Mouse (Mus musculus): ENCODE results near the gene Pemt.

Pemt gene

DNA sequence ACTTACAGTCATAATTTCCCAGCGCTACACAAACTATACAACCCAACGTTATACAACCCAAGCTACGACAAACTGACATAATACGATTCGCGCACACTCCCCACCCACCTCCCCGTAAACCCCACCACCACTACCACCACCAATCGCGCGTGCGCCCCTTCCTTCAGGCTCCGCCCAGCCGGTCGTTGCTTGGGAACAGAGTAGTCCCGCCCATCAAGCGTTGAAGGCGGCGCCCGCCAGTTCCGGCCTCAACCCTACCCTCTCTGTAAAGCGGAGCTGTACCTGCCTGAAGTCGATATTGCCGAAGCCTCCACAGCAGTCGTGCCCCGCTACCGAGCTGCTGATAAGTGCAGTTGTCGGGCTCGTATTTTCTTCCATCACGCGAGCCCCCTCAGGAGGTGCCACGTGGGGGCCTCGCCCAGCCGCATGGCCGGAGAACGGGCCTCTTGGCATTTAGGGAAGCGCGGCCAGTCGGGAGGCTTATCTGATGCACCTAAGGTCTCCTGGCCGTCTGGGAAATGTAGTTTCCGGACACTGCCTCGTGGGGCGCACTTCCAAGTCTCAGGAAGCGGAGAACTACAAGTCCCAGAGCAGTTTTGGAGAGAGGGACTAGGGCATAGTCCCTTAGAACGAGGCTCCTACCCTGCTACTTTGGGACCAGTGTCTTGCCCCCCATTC lies at the start of gene Pemt:
Gene Pemt, minus strand, starts transcription at position 432 of the 678 bp plus-strand sequence.
- DNase-seq (ENCODE audit: low read depth, low spot score): peak; percentile 98

DNA sequence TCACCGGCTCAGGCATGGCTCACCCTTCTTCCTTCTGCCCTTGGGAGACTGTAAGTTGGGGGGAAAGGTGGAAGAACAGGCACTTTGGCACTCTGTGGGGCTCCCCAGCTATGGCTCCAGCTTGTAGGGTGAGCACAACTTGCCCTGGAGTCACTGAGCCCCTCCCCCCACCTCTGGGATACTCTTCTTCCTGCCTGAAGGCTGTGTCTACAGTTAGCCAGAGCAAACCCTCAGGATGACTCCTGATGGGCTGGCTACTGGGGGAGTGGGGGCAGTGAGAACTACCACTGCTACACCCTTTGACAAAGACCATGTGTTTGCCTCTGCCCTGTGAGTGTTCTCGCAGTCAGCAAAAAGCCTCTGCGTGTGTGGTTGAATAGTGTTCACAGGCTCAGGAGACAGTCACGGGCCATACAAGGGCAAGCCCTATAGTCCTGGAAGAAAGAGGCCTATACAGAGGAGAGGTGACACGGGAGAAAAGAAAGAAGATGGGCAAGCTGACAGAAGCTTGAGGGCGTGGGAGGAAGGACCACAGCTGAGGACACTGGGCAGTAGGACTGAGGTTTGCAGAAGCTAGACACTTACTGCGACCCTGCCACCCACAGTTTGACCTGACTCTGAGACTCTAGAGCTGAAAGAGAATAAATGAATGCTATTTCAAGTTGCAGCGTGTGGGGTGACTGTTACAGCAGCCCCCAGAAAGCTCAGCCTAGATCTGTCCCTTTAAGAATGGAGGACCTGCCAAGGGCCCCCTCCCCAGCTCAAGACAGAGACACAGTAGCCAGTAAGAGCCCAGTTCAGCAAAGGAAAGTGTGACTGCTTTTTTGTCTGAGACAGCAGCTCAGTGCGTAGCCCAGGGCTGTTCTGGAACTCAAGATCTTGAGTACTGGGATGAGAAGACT lies 48.9 kb upstream of the Pemt start:
- DNase-seq (ENCODE audit: low read depth, low spot score): no peak

DNA sequence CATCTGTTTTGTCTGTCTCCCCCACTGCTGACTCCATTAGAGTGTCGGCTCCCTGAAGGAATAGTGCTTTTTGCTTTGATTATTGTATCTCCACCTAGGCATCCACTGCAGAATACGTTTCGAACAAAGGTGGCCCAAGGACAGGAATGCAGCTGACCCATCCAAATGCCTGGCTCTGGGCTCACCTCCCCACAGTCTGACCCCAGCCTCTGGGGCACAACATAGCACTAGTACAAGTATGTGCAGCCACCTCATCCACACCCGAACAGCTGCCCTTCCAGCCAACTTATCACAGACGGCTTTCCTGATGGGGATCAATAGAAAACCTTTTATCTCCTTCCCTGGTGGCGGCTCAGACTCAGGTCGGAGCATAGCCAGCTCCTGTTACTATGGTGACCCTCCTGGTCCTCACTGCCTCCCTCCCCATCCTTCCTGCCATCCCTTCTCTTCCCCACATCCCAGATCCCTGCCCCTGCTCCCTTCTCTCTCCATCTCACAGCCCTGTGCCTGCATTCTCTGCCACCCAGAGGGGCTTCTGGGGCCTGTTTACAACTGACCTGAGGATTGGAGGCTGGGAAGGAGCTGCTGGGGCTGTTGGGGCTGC lies 47.8 kb upstream of the Pemt start:
- no peak for DNase-seq (ENCODE audit: low read depth, low spot score)

DNA sequence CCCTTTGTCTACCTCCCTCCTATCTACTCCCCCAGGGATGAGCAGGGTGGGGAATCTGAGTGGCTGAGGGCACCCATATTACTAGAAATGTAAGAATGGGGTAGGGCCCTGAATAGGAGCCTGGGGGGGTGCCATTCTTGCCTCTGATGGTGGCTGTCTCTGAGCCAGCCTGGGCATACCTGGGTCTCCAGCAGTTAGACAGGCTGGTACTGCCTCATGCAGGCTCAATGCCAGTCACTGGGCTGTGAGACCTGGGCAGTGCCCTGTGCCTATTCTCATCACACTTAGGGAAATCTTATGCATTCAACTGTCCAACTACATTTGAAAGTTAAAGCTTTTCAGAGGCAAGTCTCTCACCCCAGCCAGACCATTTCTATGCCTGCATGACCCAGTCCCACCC lies 46.9 kb upstream of the Pemt start:
- no peak for DNase-seq (ENCODE audit: low read depth, low spot score)

DNA sequence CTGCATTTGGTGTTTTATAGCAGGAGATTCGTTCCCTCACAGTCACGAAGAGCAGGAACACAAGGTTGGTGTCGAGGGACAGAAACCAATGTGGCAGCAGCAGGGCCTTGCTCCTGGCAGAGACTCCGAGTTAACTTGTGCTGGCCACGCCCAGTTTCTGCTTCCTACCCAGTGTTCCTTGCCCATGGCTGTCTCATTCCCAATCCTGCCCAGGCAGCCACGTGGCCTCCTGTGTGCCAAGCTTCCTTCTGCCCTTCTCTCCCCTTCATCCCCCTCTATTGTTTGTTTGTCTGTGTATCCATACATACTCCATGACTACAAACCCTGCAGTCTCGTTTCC lies 45.1 kb upstream of the Pemt start:
- DNase-seq (ENCODE audit: low read depth, low spot score): no peak

DNA sequence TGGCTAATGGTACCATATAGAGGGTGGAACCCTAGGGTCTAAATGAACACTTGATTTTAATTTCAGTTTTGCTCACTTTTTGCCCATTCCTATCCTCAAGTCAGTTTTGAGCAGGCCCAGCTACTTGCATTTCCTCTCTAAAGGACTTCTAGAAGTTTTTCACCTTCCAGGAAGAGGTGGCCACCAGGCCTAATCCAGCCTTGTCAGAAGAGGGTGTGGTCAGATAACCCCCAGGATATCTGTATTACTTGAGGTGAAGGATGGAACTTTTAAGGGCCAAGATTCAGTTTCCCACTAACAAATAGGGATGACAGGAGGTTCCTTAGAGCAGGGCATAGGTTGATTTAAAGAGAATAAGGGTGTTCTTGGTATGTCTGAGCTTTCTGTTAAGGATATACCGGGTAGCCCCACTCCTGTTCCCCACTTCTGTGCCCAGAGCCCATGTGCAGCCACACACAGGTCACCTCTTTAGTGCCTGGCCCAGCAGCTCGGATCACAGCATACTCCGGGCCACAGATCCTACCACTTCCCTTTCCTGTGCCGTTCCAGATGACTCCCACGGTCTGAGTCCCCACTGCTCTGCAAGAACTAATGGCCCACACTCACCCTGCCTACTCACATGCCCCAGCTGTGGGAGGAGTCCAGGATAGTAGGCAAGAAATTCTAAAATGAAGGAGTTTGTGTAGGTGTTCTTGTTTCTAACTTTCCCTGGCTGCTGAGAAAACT lies 44.6 kb upstream of the Pemt start:
- DNase-seq (ENCODE audit: low read depth, low spot score): no peak

DNA sequence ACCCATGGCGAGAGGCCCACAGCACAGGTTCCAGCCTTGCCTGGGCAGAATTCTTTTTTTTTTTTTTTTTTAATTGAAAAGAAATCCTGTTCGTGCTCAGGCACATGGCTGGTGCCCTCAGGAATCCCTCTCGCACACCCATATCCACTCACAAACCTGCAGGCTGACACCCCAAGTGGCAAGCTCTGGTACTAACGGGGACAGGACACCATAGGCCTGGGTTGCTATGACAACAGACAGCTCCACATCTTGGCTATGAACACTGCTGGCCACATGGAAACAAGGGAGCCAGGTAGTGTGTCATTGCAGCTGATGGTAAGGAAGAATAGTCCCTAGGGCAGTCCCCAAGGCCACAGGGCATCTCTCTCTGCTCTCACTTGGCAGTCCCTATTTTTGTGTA lies 42.7 kb upstream of the Pemt start:
- peak; percentile 82 for DNase-seq (ENCODE audit: low read depth, low spot score)

DNA sequence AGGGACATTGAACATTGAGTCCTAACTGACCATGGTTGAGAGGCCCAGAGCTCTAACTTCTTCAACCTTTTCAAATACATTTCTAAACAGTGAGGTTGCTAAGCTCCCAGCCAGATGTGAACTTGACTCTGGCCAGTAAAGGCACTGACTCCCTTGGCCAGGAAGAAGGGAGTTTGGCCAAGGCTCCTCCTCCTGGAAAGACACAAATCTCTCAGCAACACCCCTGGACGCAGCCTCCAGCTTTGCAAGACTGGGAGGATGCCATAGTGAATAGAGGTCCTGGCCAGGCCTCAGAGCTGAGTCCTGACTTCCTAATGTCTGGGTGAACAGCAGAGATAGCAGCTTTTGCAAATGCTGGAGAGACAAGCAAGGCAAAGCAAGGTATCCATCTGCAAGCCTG lies 40.4 kb upstream of the Pemt start:
- DNase-seq (ENCODE audit: low read depth, low spot score): no peak

DNA sequence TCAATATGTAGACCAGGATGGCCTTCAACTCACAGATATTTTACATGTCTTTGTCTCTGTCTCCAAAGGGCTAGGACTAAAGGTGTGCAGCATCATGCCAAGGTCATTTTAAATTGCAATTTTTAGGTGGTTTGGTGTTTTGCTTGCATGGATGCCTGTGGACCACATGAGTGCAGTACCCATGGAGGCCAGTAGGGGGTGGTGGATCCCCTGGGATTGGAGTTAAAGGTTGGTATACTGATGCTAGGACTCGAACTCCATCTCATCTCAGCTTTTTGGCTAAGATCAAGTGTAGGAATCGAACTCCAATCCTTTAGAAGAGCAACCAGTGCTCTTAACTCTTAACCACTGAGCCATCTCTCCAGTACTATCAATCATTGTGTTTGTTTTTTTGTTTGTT lies 38.3 kb upstream of the Pemt start:
- DNase-seq (ENCODE audit: low read depth, low spot score): peak; percentile 79

DNA sequence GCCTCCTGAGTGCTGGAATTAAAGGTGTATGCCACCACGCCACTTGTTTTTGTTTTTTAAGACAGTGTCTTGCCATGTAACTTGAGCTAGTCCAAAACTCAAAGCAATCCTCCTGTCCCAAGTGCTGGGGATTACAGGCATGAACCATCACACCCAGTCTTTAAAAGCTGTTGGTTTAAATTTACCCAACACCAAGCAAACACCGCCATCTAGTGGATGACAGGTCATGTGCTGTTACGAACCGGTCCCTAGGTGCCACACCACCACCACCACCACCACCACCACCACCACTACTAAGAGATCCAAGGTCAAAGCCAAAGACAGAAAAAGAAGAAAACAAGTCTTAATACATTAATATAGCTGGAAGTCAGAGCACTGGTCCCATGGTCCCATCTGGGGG lies 30.5 kb upstream of the Pemt start:
- peak; percentile 87 for DNase-seq (ENCODE audit: low read depth, low spot score)

DNA sequence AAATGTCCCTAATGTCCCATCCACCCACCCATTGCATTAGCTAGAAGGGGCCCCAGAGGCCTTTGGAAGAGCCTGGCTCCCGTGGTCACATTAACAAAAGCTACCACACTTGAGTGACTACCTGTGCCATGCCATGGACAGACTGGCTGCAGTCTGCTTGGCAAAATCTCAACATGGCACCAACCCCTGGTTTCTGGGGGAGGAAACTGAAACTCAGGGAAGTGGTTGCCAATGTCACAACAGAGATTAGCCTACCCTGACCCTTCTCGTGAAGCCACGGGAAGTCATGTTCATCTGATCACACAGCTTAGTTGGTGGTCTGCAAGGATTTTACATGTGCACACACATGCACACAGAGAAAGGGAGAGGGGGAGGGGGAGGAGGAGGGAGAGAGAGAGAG lies 29.9 kb upstream of the Pemt start:
- DNase-seq (ENCODE audit: low read depth, low spot score): no peak

DNA sequence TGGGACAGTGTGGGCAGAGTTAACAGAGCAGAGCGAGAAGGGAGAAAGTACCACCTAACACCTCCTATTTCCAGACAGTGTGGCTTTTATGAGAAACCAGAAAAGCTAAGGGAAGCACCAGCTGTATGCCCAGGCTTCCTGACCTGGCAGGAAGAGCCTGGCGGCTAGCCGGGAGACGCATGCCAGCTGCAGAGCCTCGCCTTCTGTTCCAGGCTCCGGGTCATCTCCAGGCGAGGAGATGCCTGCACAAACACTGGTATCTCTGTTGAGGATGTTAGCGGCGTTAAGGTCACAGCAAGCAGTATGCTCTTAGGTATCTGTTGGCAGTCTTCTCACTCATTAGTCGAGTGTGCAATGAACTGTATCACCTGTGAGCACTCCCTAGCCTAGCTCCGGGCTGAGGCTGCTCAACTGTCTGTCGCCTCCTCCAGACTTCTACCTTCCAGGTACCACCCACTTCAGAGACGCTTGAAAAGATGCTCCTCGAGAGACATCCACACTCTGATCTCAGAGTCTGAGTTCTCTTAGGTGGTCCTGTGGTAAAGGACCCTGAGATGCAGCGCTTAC lies 27.7 kb upstream of the Pemt start:
- no peak for DNase-seq (ENCODE audit: low read depth, low spot score)

DNA sequence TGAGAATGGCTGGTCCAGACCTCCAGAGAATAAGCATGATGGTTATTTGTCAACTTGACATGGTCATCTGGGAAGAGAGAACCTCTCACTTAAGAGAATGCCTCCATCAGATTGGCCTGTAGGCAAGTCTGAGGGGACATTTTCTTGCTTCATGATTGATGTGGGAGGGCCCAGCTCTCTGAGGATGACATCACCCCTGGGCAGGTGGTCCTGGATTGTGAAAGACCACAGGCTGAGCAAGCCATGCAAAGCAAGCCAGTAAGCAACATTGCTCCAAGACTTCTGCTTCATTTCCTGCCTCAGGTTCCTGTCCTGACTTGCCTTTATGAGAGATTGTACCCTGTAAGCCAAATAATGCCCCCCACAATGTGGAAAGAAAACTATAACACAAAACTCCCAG lies 26.8 kb upstream of the Pemt start:
- DNase-seq (ENCODE audit: low read depth, low spot score): no peak

DNA sequence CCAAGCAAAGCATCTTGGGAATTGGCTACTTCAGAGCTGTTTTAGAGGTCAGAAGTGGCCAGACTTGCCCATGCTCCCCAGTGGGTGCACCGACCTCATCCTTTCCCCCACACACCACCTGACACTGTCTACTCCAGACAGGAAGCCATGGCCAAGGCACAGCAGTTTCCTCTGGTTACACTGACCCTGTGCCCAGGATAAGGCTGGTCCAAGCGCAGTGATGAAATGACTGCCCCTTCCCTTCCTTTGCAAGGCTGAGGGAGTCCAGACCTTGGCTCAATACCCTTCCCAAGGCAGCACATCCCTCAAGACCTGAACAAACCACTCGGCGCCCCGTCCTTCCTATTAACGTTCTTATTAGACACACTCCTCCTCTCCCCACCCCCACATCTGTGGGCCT lies 24.9 kb upstream of the Pemt start:
- no peak for DNase-seq (ENCODE audit: low read depth, low spot score)

DNA sequence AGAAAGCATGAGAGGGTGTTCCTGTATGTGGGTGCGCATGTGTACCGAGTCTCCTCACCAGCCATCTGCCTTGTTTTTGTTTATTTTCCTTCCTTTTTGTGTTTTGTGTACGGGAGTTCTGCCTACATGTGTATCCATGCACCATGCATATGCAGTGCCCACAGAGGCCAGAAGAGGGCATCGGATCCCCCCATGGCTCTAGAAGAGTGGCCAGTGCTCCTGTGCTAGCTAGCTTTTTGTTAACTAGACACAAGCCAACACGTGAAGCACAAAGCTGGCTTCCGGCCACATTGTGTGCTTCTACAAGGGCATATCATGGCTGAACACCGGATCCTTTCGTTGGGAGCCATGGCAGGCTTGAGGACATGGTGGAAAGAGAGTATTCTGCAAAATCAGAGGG lies 24.3 kb upstream of the Pemt start:
- peak; percentile 71 for DNase-seq (ENCODE audit: low read depth, low spot score)

DNA sequence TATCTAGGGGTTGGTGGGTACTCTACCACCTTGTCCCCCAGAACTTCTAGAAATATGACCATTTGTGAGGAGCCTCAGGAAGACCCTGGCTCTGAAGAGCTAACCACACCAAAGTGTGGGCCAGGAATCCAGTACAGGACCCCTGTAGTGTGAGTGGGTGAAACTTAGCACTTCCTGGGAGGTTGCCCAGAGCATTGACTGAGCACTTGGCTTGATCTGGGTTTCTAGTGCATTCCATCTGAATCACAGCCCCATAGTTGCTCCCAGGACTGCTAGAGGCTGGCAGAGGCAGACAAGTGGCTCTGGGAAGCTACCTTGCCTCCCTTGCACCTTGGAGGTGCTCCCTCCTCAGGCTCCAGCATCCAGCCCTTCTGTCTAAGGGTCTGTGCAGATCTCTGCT lies 22.3 kb upstream of the Pemt start:
- no peak for DNase-seq (ENCODE audit: low read depth, low spot score)

DNA sequence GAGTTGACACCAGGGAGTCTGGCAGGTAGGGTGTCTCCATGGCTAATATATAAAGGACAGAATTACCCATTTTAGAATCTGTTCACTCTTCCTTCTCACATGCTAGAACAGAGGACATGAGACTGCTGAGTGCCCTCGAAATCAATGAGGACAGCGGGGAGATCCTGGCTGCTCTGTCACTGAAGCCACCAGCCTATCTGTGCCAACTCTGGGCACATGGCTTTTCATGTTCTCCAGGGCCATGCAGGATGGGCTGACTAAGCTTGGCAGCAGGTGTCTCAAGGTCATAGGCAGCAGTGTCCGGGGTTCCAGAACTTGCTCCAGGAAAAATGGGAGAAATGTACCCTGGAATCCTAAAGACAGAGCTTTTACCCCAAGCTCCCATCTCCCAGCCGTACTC lies 21.4 kb upstream of the Pemt start:
- DNase-seq (ENCODE audit: low read depth, low spot score): no peak

DNA sequence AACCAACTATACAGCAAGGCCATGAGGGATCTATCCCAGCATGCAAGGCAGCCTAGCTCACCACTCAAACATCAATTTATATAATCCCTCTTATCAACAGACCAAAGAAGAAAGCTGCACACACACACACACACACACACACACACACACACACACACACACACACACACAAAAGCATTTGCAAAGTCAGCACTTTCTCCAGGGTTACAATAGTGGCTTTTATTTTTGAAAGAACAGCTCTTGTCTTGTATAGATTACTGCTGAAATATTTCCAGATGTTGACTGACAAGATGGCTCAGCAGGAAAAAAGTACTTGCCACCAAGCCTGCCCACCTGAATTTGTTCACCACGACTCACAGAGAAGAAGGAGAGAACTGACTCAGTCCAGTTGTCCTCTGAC lies 19.0 kb upstream of the Pemt start:
- DNase-seq (ENCODE audit: low read depth, low spot score): no peak

DNA sequence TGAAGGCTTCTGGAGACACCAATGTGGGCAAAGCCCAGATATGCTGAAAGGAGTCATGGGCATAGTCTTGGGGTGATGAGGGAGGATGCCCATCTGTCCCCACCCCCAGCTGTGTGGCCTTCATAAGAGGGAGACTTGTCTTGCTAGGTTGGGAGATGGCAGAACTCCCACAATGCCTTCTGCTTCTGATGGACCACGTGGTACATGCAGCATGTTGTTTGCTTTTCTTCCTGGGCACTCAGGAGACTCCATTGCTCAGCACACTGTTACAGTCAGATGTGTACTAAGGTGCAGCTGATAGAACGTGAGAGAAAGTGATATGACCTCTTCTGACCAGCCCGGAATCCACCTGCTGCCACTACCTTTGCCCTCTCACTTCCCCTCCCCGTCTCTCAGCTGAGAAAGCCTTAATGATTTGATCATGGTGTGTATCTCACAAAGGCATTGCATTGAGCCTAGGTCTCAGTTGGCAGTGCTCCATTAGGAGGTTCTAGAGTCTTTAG lies 15.3 kb upstream of the Pemt start:
- DNase-seq (ENCODE audit: low read depth, low spot score): no peak

DNA sequence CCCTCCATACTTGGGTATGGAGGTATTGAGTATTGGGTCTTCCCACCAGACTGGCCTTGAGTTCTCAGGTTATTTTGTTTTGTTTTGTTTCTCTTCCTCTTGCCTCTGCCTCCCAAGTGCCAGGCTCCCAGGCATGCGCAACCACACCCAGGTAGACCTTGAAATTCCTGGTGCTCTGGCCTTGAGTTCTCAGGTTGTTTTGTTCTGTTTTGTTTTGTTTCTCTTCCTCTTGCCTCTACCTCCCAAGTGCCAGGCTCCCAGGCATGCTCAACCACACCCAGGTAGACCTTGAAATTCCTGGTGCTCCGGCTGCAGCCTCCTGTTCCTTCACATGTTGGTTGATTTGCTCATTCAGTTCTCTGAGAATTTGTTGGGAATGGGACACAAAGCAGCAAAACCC lies 13.7 kb upstream of the Pemt start:
- peak; percentile 85 for DNase-seq (ENCODE audit: low read depth, low spot score)

DNA sequence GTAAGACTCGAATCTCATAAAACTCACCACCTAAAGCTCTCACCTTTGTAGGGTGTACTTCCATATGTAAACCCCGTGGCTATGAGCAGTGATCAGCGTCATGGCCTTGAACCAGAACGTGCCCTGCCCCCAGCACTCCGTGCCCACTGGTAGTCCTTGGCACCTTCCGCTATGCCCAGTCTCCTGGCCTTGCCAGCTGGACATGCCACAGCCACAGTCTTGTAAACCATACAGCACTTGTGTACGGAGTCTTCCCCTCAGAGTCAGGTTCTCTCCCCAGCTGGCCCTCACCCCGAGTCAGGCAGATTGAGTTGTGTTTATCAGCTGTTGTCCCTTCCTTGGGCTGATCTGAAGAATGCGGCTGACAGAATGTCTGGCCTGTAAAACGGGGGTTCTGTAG lies 12.2 kb upstream of the Pemt start:
- no peak for DNase-seq (ENCODE audit: low read depth, low spot score)

DNA sequence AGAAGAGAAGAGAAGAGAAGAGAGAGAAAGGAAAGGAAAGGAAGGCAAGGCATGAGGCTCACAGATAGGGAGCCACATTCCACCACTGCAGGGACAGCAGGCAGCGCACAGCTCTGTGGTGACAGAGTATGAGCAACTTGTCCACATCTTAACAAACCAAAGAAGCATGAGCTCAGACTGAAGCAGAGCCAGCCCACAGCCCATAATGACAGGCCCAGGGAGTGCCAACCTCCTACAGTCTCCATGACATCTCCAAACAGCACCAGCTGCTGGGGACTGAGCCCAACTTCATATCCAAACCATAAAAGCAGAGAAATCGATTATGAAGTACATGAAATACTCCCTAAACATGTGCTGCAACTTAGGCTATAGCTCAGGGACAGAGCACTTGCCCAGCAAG lies 11.7 kb upstream of the Pemt start:
- DNase-seq (ENCODE audit: low read depth, low spot score): no peak

Data from ZHBTc4 (cell line).